Mouse (Mus musculus) liver, embryonic 16.5 days (tissue): ENCODE results near the gene Atf4. TPM values are rescaled to one million over a fixed set of nuclear protein-coding genes. Genes with fewer than 3 reads are reported as not detected.
A peak's percentile ranks its signal among the peaks of the same experiment; 100 is the strongest.

Source experiments
- ATAC-seq: fragments of 200-750 bp; cut with Nextera tagmentation; 2 replicates; pipeline ENCODE4 v1.8.0; 2017; ENCODE audit warnings: low read depth, mild to moderate bottlenecking, moderate number of reproducible peaks, moderate library complexity
- H3K27ac ChIP-seq: fragments of 300-500 bp; sonication (generic); 2 replicates; pipeline ENCODE4 v1.5.1; 2014; ENCODE audit warnings: mild to moderate bottlenecking, low read length
- H3K27me3 ChIP-seq: fragments of 300-500 bp; sonication (generic); 2 replicates; pipeline ENCODE4 v1.6.1; 2014; ENCODE audit warnings: low read depth, low read length, mixed read lengths; ENCODE audit not compliant: control insufficient read depth, insufficient read depth
- H3K36me3 ChIP-seq: fragments of 300-500 bp; sonication (generic); 2 replicates; pipeline ENCODE4 v1.6.1; 2014; ENCODE audit warnings: mild to moderate bottlenecking; ENCODE audit not compliant: control insufficient read depth, insufficient read depth
- H3K4me1 ChIP-seq: fragments of 300-500 bp; sonication (generic); 2 replicates; pipeline ENCODE4 v1.6.1; 2014; ENCODE audit warnings: low read depth, low read length, mixed read lengths; ENCODE audit not compliant: control insufficient read depth
- H3K4me2 ChIP-seq: fragments of 300-500 bp; sonication (generic); 2 replicates; pipeline ENCODE4 v1.6.1; 2014; ENCODE audit warnings: low read depth, low read length, mixed read lengths
- H3K4me3 ChIP-seq: fragments of 300-500 bp; sonication (generic); 2 replicates; pipeline ENCODE4 v1.5.1; 2014; ENCODE audit warnings: low read depth, mild to moderate bottlenecking, low read length
- H3K9ac ChIP-seq: fragments of 300-500 bp; sonication (generic); 2 replicates; pipeline ENCODE4 v1.6.1; 2014; ENCODE audit warnings: low read depth, low read length
- H3K9me3 ChIP-seq: fragments of 300-500 bp; sonication (generic); replicated peaks from 2 replicates; pipeline ENCODE4 v1.6.1; 2016; ENCODE audit warnings: low read length; ENCODE audit not compliant: control insufficient read depth
- WGBS: fragments of 180-500 bp; shearing (Covaris S2); extraction: QIAGEN DNeasy Blood & Tissue Kit; methylation state at CpG from one replicate; pipeline ENCODE4 v1.1.7; 2014; ENCODE audit not compliant: insufficient replicate concordance; 5-methylcytosine and 5-hydroxymethylcytosine counted together
- polyA plus RNA-seq: library from polyadenylated mRNA; unstranded; fragments of >200 nt; fragmentation: Nextera tagmentation; extraction: Ambion mirVana; gene quantifications from 2 replicates; pipeline ENCODE4 v1.2.1, GENCODE M21; 2015

The Atf4 gene
- polyA plus RNA-seq, 1 experiment from 2014 or later: 139 TPM

GRCm38 (mm10) chr15:80219705-80220657 is 35.0 kb upstream of the Atf4 start:
- Histone ChIP-seq H3K9ac (no peak overlapping the region), H3K27me3 (no peaks in the 10 kb centered on the region), H3K36me3 (no peaks in the 10 kb centered on the region), H3K4me1 (peaks cover 2% of the 10 kb centered on the region), H3K4me2 (peak overlapping the region; percentile 7; the same call in 1 of the 2 replicates), H3K27ac (no peak overlapping the region), H3K9me3 (no peaks in the 10 kb centered on the region), H3K4me3 (no peak overlapping the region)
- ATAC-seq: no peak
- 36% methylated on average over 4 of the region's 4 CpGs for WGBS

- ATAC-seq: no peak
- 53% methylated on average over 8 of the region's 8 CpGs for WGBS
- Histone ChIP-seq H3K4me1 (peaks cover 4% of the 10 kb centered on the region), H3K9me3 (no peaks in the 10 kb centered on the region), H3K4me2 (no peak overlapping the region), H3K27ac (no peak overlapping the region), H3K4me3 (no peak overlapping the region), H3K27me3 (no peaks in the 10 kb centered on the region), H3K36me3 (no peaks in the 10 kb centered on the region), H3K9ac (no peak overlapping the region)
Measured at GRCm38 (mm10) chr15:80221031-80221430, 34.0 kb upstream of the Atf4 start.

DNA sequence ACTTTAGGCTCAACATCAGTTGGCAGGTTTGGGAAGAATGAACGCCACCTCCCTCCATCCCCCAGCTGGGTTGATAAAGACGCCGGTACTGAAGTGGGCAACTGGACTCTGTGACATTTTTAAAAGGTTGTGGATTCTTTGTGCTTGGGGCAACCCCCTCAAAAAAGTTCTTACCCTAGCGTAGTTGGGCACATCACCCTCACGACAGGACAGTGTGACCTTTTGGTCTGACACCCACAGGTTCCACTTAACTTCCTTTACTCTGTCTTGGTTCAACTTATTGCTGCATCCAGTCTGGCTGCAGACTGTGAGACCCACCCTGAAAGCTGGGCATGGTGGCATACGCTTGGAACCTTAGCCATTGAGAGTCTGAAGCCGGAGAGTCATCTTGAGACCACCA is 31.2 kb upstream of the Atf4 start:
- Histone ChIP-seq H3K27ac (no peak overlapping the region), H3K4me2 (no peak overlapping the region), H3K9ac (no peak overlapping the region), H3K4me3 (no peak overlapping the region), H3K4me1 (peaks cover 4% of the 10 kb centered on the region), H3K27me3 (no peaks in the 10 kb centered on the region), H3K36me3 (no peaks in the 10 kb centered on the region), H3K9me3 (no peaks in the 10 kb centered on the region)
- ATAC-seq: no peak
- WGBS: 71% methylated on average over 7 of the region's 7 CpGs

- no peak overlapping the region for H3K9ac ChIP-seq
- peak; percentile 72 for ATAC-seq
- H3K36me3 ChIP-seq: no peaks in the 10 kb centered on the region
- no peak overlapping the region for H3K4me3 ChIP-seq
- peaks cover 2% of the 10 kb centered on the region; the same call in 1 of the 2 replicates for H3K4me1 ChIP-seq
- WGBS: 14% methylated on average over 9 of the region's 9 CpGs
- no peak overlapping the region for H3K4me2 ChIP-seq
- no peaks in the 10 kb centered on the region for H3K9me3 ChIP-seq
- H3K27ac ChIP-seq: no peak overlapping the region
- no peaks in the 10 kb centered on the region for H3K27me3 ChIP-seq
Measured at GRCm38 (mm10) chr15:80225208-80225607, 29.8 kb upstream of the Atf4 start.

DNA sequence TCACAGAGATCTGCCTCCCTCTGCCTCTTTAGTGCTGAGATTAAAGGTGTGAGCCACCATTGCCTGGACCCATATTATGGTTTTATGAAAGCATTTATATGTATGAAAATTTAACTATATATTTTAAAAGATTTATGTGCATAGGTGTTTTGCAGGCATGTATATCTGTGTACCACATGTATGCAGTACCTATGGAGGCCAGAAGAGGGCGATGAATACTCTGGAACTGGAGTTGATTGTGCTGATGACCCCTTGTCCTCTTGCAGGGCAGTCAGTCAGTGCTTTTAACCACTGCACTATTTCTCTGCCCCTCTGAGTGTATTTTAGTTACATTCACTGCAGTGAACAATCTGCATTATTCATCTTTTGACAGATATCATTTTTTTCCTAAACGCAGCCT is 29.2 kb upstream of the Atf4 start:
- Histone ChIP-seq H3K9me3 (no peaks in the 10 kb centered on the region), H3K27me3 (no peaks in the 10 kb centered on the region), H3K27ac (no peak overlapping the region), H3K4me2 (no peak overlapping the region), H3K4me3 (no peak overlapping the region), H3K9ac (no peak overlapping the region), H3K4me1 (peaks cover 2% of the 10 kb centered on the region; the same call in 1 of the 2 replicates), H3K36me3 (no peaks in the 10 kb centered on the region)
- ATAC-seq: peak; percentile 64
- 47% methylated on average over 2 of the region's 2 CpGs for WGBS

DNA sequence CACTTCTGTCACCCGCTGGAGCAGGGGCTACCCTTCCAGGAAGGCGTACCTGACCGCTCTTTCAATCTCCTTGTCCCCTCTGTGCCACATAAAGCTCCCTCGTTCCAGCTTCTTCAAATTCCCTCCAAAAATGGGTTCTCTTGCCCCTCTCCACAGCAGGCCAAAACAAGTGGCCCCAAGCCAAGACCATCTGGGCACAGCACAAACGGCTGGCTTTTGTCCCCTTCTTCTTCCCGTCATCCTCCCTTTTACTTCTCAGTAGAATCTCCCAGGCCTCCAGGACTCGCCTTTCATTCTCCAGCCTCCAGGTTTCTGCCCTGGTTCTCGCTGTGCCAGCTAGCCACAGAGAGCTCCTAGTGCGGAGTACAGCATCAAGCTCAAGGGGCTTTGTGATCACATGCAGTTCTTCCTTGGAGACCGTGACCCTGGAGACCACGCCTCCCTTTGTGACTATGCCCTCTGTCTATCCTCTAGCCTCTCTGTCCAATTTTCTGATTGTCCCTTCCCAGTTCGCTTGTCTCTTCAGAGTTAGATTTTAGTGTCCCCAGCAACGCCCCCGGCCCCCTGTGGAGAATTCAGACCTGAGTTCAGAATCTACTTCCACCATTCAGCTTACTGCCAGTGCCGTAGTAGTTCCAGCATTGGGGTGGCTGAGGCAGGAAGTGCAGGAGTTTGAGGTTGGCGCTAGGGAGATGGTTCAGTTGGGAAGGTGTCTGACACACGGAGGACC is 26.7 kb upstream of the Atf4 start:
- Histone ChIP-seq H3K4me1 (peaks cover 6% of the 10 kb centered on the region), H3K4me2 (no peak overlapping the region), H3K27ac (no peak overlapping the region), H3K36me3 (no peaks in the 10 kb centered on the region), H3K4me3 (no peak overlapping the region), H3K9ac (no peak overlapping the region), H3K9me3 (no peaks in the 10 kb centered on the region), H3K27me3 (no peaks in the 10 kb centered on the region)
- 67% methylated on average over 17 of the region's 17 CpGs for WGBS
- ATAC-seq: no peak

DNA sequence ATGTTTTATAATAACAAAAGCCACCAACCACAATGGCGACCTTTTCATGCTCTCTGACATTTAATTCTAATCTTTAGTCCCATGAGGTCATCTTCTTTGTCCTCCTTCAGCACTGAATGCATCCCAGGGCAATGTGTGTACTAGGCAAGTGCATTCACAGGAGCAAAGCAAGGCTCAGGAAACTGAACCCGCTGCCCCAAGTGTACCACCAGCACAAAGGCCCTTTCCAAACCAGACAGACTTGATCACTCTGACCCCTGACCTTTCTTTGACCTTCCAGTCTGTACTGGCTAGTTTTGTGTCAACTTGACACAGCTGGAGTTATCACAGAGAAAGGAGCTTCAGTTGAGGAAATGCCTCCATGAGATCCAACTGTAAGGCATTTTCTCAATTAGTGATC is 22.7 kb upstream of the Atf4 start:
- Histone ChIP-seq H3K27ac (no peak overlapping the region), H3K4me1 (peaks cover 23% of the 10 kb centered on the region), H3K36me3 (peaks cover 12% of the 10 kb centered on the region; the same call in 1 of the 2 replicates), H3K9me3 (no peaks in the 10 kb centered on the region), H3K4me3 (no peak overlapping the region), H3K4me2 (no peak overlapping the region), H3K27me3 (no peaks in the 10 kb centered on the region), H3K9ac (no peak overlapping the region)
- ATAC-seq: no peak
- 69% methylated on average over 2 of the region's 2 CpGs for WGBS

- peaks cover 23% of the 10 kb centered on the region for H3K4me1 ChIP-seq
- peak overlapping the region; percentile 93 for H3K27ac ChIP-seq
- H3K4me2 ChIP-seq: peak overlapping the region; percentile 86; the same call in 1 of the 2 replicates
- peaks cover 17% of the 10 kb centered on the region for H3K36me3 ChIP-seq
- no peaks in the 10 kb centered on the region for H3K27me3 ChIP-seq
- H3K4me3 ChIP-seq: peak overlapping the region; percentile 50; the same call in 1 of the 2 replicates
- peak overlapping the region; percentile 61 for H3K9ac ChIP-seq
- H3K9me3 ChIP-seq: no peaks in the 10 kb centered on the region
- no peak for ATAC-seq
- 64% methylated on average over 4 of the region's 4 CpGs for WGBS
Measured at GRCm38 (mm10) chr15:80233053-80233452, 21.9 kb upstream of the Atf4 start.
